Mouse (Mus musculus): Measurements from ENCODE around the gene Pappa2.

DNA sequence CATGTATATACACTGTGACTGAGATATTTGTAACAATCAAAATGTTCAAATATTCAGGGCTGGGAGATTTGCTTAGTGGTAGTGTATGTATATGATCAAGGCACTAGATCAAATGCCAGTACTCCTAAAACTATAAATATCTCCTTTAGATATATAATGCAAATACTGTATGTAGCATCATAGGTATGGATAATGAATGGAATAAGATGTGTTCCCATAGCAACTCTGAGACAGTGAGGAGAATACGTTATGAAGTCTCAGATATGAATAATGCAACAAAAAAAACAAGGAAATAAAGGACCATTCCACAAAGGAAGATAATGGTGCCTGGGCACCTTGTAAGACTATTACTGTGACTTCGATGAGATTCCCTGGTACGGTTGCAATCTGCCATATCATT, 45.8 kb downstream of the Pappa2 start:
- TF ChIP-seq CTCF (conservative IDR thresholded peaks at IDR 0.05; ENCODE audit: low read length) = no peak
- no peak for TF ChIP-seq NANOG (IDR thresholded peaks at IDR 0.05; ENCODE audit: borderline replicate concordance, low read length)

Measured in E14TG2a.4 (cell line).